ENCODE assay signal across 8 mouse cellular contexts in the genomic region with DNA sequence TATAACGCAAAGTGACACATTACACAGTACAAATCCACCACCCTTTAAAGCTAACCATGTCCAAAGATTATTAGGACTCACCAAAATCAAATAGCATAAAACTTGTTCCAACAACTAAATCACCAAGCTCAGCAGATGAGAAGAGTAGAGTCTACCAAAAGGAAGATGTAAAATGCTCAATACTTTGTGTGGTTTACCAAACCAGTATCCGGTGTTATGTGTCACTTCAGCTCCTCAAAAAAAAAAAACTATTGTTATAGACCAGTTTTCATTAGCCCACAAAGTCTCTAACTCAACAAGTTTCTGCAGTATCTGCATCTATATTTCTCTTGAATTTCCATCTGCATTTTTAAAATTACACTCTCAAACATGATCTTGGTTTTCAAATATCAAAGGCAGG. TPM values are rescaled to one million over a fixed set of nuclear protein-coding genes. Genes with fewer than 3 reads are reported as not detected.
DNase-seq lines count a peak whose midpoint lies in the region; ATAC-seq and TF ChIP-seq lines count a peak whose summit lies in the region.

No protein-coding gene starts in this region.

- peak overlapping the region; percentile 78 for H3K4me2 ChIP-seq in forebrain, embryonic 13.5 days
- peak overlapping the region; percentile 81 for H3K4me2 ChIP-seq in liver, embryonic 13.5 days

- H3K9ac ChIP-seq in forebrain, embryonic 13.5 days: no peak overlapping the region
- peak overlapping the region; percentile 99 for H3K9ac ChIP-seq in liver, embryonic 13.5 days

- DNase-seq in gastrocnemius, adult 2 months: no peak
- DNase-seq in gastrocnemius, adult 8-10 months (ENCODE audit: low spot score in 2 of 2): no peak
- peak; percentile 62 for DNase-seq in 416B (ENCODE audit: low read depth)
- DNase-seq in liver, embryonic 13.5 days: no peak
- DNase-seq in ovary, postnatal 10 days (ENCODE audit: low spot score): no peak
- DNase-seq in layer of hippocampus, adult 8-10 months (ENCODE audit: low spot score in 2 of 2): no peak
- no peak for DNase-seq in ovary, postnatal 36 days (ENCODE audit: low spot score)

- no peaks in the 10 kb centered on the region for H3K36me3 ChIP-seq in forebrain, embryonic 13.5 days (ENCODE audit: poor library complexity, severe bottlenecking)
- H3K36me3 ChIP-seq in liver, embryonic 13.5 days: no peaks in the 10 kb centered on the region

- H3K4me1 ChIP-seq in forebrain, embryonic 13.5 days: peaks cover 25% of the 10 kb centered on the region
- H3K4me1 ChIP-seq in liver, embryonic 13.5 days (replicated peaks): peaks cover 49% of the 10 kb centered on the region

- H3K27me3 ChIP-seq in forebrain, embryonic 13.5 days: no peaks in the 10 kb centered on the region
- no peaks in the 10 kb centered on the region for H3K27me3 ChIP-seq in liver, embryonic 13.5 days

- no peak for ATAC-seq in forebrain, embryonic 13.5 days
- ATAC-seq in liver, embryonic 13.5 days (ENCODE audit: low read depth): no peak

- H3K27ac ChIP-seq in gastrocnemius, adult 2 months: peak overlapping the region; percentile 97
- H3K27ac ChIP-seq in forebrain, embryonic 13.5 days: no peak overlapping the region
- H3K27ac ChIP-seq in liver, embryonic 13.5 days: peak overlapping the region; percentile 100

- intact Hi-C loops in gastrocnemius, adult 2 months (cut with DNase I): loop anchor here (2.0 to 5.0 kb wide), 4 partner anchors 46 to 206 kb away; no protein-coding TSS in a partner anchor

- H3K9me3 ChIP-seq in forebrain, embryonic 13.5 days (replicated peaks): no peaks in the 10 kb centered on the region
- no peaks in the 10 kb centered on the region for H3K9me3 ChIP-seq in liver, embryonic 13.5 days (replicated peaks)

- H3K4me3 ChIP-seq in gastrocnemius, adult 2 months: peak overlapping the region; percentile 95
- H3K4me3 ChIP-seq in forebrain, embryonic 13.5 days: peak overlapping the region; percentile 76
- peak overlapping the region; percentile 95 for H3K4me3 ChIP-seq in liver, embryonic 13.5 days (replicated peaks)

- TF ChIP-seq CTCF in gastrocnemius, adult 2 months (IDR thresholded peaks at IDR 0.05): no peak

- WGBS in forebrain, embryonic 13.5 days: 53% methylated on average over 2 of the region's 2 CpGs
- WGBS in liver, embryonic 13.5 days (ENCODE audit: insufficient replicate concordance): 32% methylated on average over 2 of the region's 2 CpGs

RNA-seq across cellular contexts. Expression of gene Kansl1, which starts 25.3 kb away (rescaled TPM):
- 10 to 100 TPM; 19.8 to 20.2 TPM for total RNA-seq in gastrocnemius, adult 2 months (2021)
- 10 to 100 TPM; 18.5 to 22.2 (median 20.7) TPM for total RNA-seq in gastrocnemius, adult 8-10 months (2022)
- 26.1 and 29.3 TPM in 2 replicates for polyA plus RNA-seq in forebrain, embryonic 13.5 days (2015; fragmentation: Nextera tagmentation; extraction: Ambion mirVana)
- 4.8 and 6.4 TPM in 2 replicates for polyA plus RNA-seq in liver, embryonic 13.5 days (2015; fragmentation: Nextera tagmentation; extraction: Ambion mirVana)
- 10 to 100 TPM; 65.0 to 79.8 (median 71.3) TPM for total RNA-seq in layer of hippocampus, adult 8-10 months (2022)
